Mouse (Mus musculus): Measurements from ENCODE around the gene Olfr641. TPM values are rescaled to one million over a fixed set of nuclear protein-coding genes. Genes with fewer than 3 reads are reported as not detected.

The Olfr641 gene
- polyA plus RNA-seq, 1 experiment from 2014 or later: not detected

- H3K36me3 ChIP-seq: no peaks in the 10 kb centered on the region
- H3K4me3 ChIP-seq: no peak within 1 kb of the TSS
- H3K27ac ChIP-seq (replicated peaks): no peak within 1 kb of the TSS
- H3K9ac ChIP-seq: no peak within 1 kb of the TSS
- H3K27me3 ChIP-seq: no peaks in the 10 kb centered on the region
- no peaks in the 10 kb centered on the region for H3K9me3 ChIP-seq
- H3K4me2 ChIP-seq: no peak within 1 kb of the TSS
- 93% methylated on average over 1 of the region's 1 CpGs for WGBS
- H3K4me1 ChIP-seq (replicated peaks): no peaks in the 10 kb centered on the region
- ATAC-seq (ENCODE audit: low read depth): no peak
These were observed 50.1 kb downstream of the Olfr641 start, which contains the start of gene Olfr645 for GRCm38 (mm10) chr7:104085365-104085764. Olfr645 (minus strand) TSS chr7:104085465.

Other genes with a start within 250 kb of the Olfr641 start
- gene Olfr67, start 243.6 kb upstream of the Olfr641 start, polyA plus RNA-seq (2015; fragmentation: Nextera tagmentation; extraction: Ambion mirVana): not detected in 2 replicates
- gene Hbb-bt, start 221.4 kb upstream of the Olfr641 start, polyA plus RNA-seq (2015; fragmentation: Nextera tagmentation; extraction: Ambion mirVana): 1,029 and 1,038 TPM in 2 replicates
- 1,894 and 2,140 TPM in 2 replicates for gene Hbb-bs, start 207.3 kb upstream of the Olfr641 start, polyA plus RNA-seq (2015; fragmentation: Nextera tagmentation; extraction: Ambion mirVana)
- not detected in 2 replicates for gene Hbb-bh2, start 194.9 kb upstream of the Olfr641 start, polyA plus RNA-seq (2015; fragmentation: Nextera tagmentation; extraction: Ambion mirVana)
- gene Hbb-bh1, start 192.3 kb upstream of the Olfr641 start, polyA plus RNA-seq (2015; fragmentation: Nextera tagmentation; extraction: Ambion mirVana): 31.8 and 57.0 TPM in 2 replicates
- gene Hbb-y, start 182.2 kb upstream of the Olfr641 start, polyA plus RNA-seq (2015; fragmentation: Nextera tagmentation; extraction: Ambion mirVana): 3,874 and 4,036 TPM in 2 replicates
- gene Olfr66, start 149.2 kb upstream of the Olfr641 start, polyA plus RNA-seq (2015; fragmentation: Nextera tagmentation; extraction: Ambion mirVana): not detected in 2 replicates
- gene Olfr64, start 141.0 kb upstream of the Olfr641 start, polyA plus RNA-seq (2015; fragmentation: Nextera tagmentation; extraction: Ambion mirVana): not detected in 2 replicates
- not detected in 2 replicates for gene Olfr65, start 132.0 kb upstream of the Olfr641 start, polyA plus RNA-seq (2015; fragmentation: Nextera tagmentation; extraction: Ambion mirVana)
- gene Olfr631, start 106.6 kb upstream of the Olfr641 start, polyA plus RNA-seq (2015; fragmentation: Nextera tagmentation; extraction: Ambion mirVana): not detected in 2 replicates
- gene Olfr632, start 101.1 kb upstream of the Olfr641 start, polyA plus RNA-seq (2015; fragmentation: Nextera tagmentation; extraction: Ambion mirVana): 0.08 TPM in 1 of 2 replicates, not detected in the other
- not detected in 2 replicates for gene Olfr633, start 91.0 kb upstream of the Olfr641 start, polyA plus RNA-seq (2015; fragmentation: Nextera tagmentation; extraction: Ambion mirVana)
- not detected in 2 replicates for gene Olfr635, start 64.3 kb upstream of the Olfr641 start, polyA plus RNA-seq (2015; fragmentation: Nextera tagmentation; extraction: Ambion mirVana)
- gene Olfr638, start 36.7 kb upstream of the Olfr641 start, polyA plus RNA-seq (2015; fragmentation: Nextera tagmentation; extraction: Ambion mirVana): not detected in 2 replicates
- gene Olfr639, start 18.1 kb upstream of the Olfr641 start, polyA plus RNA-seq (2015; fragmentation: Nextera tagmentation; extraction: Ambion mirVana): not detected in 2 replicates
- gene Olfr640, start 9.9 kb upstream of the Olfr641 start, polyA plus RNA-seq (2015; fragmentation: Nextera tagmentation; extraction: Ambion mirVana): not detected in 2 replicates
- gene Olfr642, start 17.2 kb downstream of the Olfr641 start, polyA plus RNA-seq (2015; fragmentation: Nextera tagmentation; extraction: Ambion mirVana): not detected in 2 replicates
- gene 4930516K23Rik, start 26.0 kb downstream of the Olfr641 start, polyA plus RNA-seq (2015; fragmentation: Nextera tagmentation; extraction: Ambion mirVana): not detected in 2 replicates
- not detected in 2 replicates for gene Olfr644, start 36.4 kb downstream of the Olfr641 start, polyA plus RNA-seq (2015; fragmentation: Nextera tagmentation; extraction: Ambion mirVana)
- gene Olfr645, start 50.0 kb downstream of the Olfr641 start, polyA plus RNA-seq (2015; fragmentation: Nextera tagmentation; extraction: Ambion mirVana): not detected in 2 replicates
- gene Olfr646, start 69.4 kb downstream of the Olfr641 start, polyA plus RNA-seq (2015; fragmentation: Nextera tagmentation; extraction: Ambion mirVana): not detected in 2 replicates
- not detected in 2 replicates for gene Ubqln5, start 94.4 kb downstream of the Olfr641 start, polyA plus RNA-seq (2015; fragmentation: Nextera tagmentation; extraction: Ambion mirVana)
- gene Olfr643, start 102.0 kb downstream of the Olfr641 start, polyA plus RNA-seq (2015; fragmentation: Nextera tagmentation; extraction: Ambion mirVana): not detected in 2 replicates
- not detected in 2 replicates for gene Ubqln3, start 107.8 kb downstream of the Olfr641 start, polyA plus RNA-seq (2015; fragmentation: Nextera tagmentation; extraction: Ambion mirVana)
- gene Ubqlnl, start 115.1 kb downstream of the Olfr641 start, polyA plus RNA-seq (2015; fragmentation: Nextera tagmentation; extraction: Ambion mirVana): not detected in 2 replicates
- gene Olfm5, start 129.4 kb downstream of the Olfr641 start, polyA plus RNA-seq (2015; fragmentation: Nextera tagmentation; extraction: Ambion mirVana): not detected in 2 replicates
- gene Olfr648, start 147.9 kb downstream of the Olfr641 start, polyA plus RNA-seq (2015; fragmentation: Nextera tagmentation; extraction: Ambion mirVana): 0.23 and 0.25 TPM in 2 replicates
- not detected in 2 replicates for gene Olfr649, start 160.5 kb downstream of the Olfr641 start, polyA plus RNA-seq (2015; fragmentation: Nextera tagmentation; extraction: Ambion mirVana)
- gene Trim6, start 183.3 kb downstream of the Olfr641 start, polyA plus RNA-seq (2015; fragmentation: Nextera tagmentation; extraction: Ambion mirVana): 0.47 and 0.83 TPM in 2 replicates
- 0.84 TPM in 2 replicates for gene Trim34a, start 209.0 kb downstream of the Olfr641 start, polyA plus RNA-seq (2015; fragmentation: Nextera tagmentation; extraction: Ambion mirVana)